Mouse (Mus musculus) liver, embryonic 12.5 days (tissue): ENCODE data around the gene 1700123L14Rik. TPM values are rescaled to one million over a fixed set of nuclear protein-coding genes. Genes with fewer than 3 reads are reported as not detected.
"Not testable (repeated sequence)": the region's sequence is repeated elsewhere in the genome, so short reads cannot be mapped to it uniquely, and the experiment has no call there.

ENCODE experiments used
- ATAC-seq: fragments of 200-750 bp; cut with Nextera tagmentation; 2 replicates; pipeline ENCODE4 v1.8.0; 2017; ENCODE audit warnings: moderate number of reproducible peaks, mild to moderate bottlenecking, moderate library complexity
- H3K27ac ChIP-seq: fragments of 300-500 bp; sonication (generic); 2 replicates; pipeline ENCODE4 v1.5.1; 2016; ENCODE audit warnings: mild to moderate bottlenecking
- H3K27me3 ChIP-seq: fragments of 300-500 bp; sonication (generic); replicated peaks from 2 replicates; pipeline ENCODE4 v1.6.1; 2016; ENCODE audit warnings: mild to moderate bottlenecking, moderate library complexity
- H3K36me3 ChIP-seq: fragments of 300-500 bp; sonication (generic); 2 replicates; pipeline ENCODE4 v1.6.1; 2016; ENCODE audit warnings: mild to moderate bottlenecking, moderate library complexity
- H3K4me1 ChIP-seq: fragments of 300-500 bp; sonication (generic); 2 replicates; pipeline ENCODE4 v1.6.1; 2016
- H3K4me2 ChIP-seq: fragments of 300-500 bp; sonication (generic); 2 replicates; pipeline ENCODE4 v1.6.1; 2016; ENCODE audit warnings: mild to moderate bottlenecking, moderate library complexity
- H3K4me3 ChIP-seq: fragments of 300-500 bp; sonication (generic); 2 replicates; pipeline ENCODE4 v1.5.1; 2016; ENCODE audit warnings: mild to moderate bottlenecking, moderate library complexity
- H3K9ac ChIP-seq: fragments of 300-500 bp; sonication (generic); 2 replicates; pipeline ENCODE4 v1.6.1; 2016; ENCODE audit warnings: mild to moderate bottlenecking, moderate library complexity
- H3K9me3 ChIP-seq: fragments of 300-500 bp; sonication (generic); replicated peaks from 2 replicates; pipeline ENCODE4 v1.6.1; 2016; ENCODE audit warnings: mild to moderate bottlenecking, moderate library complexity
- WGBS: fragments of 180-500 bp; shearing (Covaris S2); methylation state at CpG from one replicate; pipeline ENCODE4 v1.1.7; 2016; ENCODE audit not compliant: insufficient replicate concordance; 5-methylcytosine and 5-hydroxymethylcytosine counted together
- polyA plus RNA-seq: library from polyadenylated mRNA; unstranded; fragments of >200 nt; fragmentation: Nextera tagmentation; extraction: Ambion mirVana; gene quantifications from 2 replicates; pipeline ENCODE4 v1.2.1, GENCODE M21; 2016

1700123L14Rik gene
- polyA plus RNA-seq = not detected in 2 replicates

- Histone ChIP-seq H3K9me3 (no peaks in the 10 kb centered on the region), H3K27ac (no peak within 1 kb of the TSS), H3K27me3 (no peaks in the 10 kb centered on the region), H3K4me2 (no peak within 1 kb of the TSS), H3K4me1 (no peaks in the 10 kb centered on the region), H3K36me3 (no peaks in the 10 kb centered on the region), H3K9ac (no peak within 1 kb of the TSS), H3K4me3 (no peak within 1 kb of the TSS)
- WGBS = 70% methylated on average over 18 of the region's 18 CpGs
- no peak for ATAC-seq
Measured at GRCm38 (mm10) chr6:96165818-96166379, at the start of gene 1700123L14Rik. TSS of gene 1700123L14Rik (minus strand) at chr6:96166243.

GRCm38 (mm10) chr6:96205395-96205794, 39.4 kb upstream of the 1700123L14Rik start:
- Histone ChIP-seq H3K4me1 (no peaks in the 10 kb centered on the region), H3K9me3 (no peaks in the 10 kb centered on the region), H3K27me3 (no peaks in the 10 kb centered on the region), H3K36me3 (no peaks in the 10 kb centered on the region), H3K4me3 (no peak overlapping the region), H3K4me2 (no peak overlapping the region), H3K9ac (no peak overlapping the region), H3K27ac (no peak overlapping the region)
- 80% methylated on average over 2 of the region's 2 CpGs for WGBS
- no peak for ATAC-seq

DNA sequence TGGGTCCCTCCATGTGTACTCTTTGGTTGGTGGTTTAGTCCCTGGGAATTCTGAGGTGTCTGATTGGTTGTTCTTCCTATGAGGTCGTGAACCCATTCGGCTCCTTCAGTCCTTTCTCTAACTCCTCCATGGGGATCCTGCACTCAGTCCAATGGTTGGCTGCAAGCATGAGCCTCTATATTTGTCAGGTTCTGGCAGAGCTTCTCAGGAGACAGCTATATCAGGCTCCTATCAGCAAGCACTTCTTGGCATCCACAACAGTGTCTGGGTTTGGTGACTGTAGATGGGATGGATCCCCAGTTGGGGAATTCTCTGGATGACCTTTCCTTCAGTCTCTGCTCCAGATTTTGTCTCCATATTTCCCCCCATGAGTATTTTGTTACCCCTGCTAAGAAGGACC, 32.9 kb upstream of the 1700123L14Rik start:
- not testable (repeated sequence) for H3K4me3 ChIP-seq, H3K9me3 ChIP-seq, H3K36me3 ChIP-seq, H3K27me3 ChIP-seq, H3K9ac ChIP-seq, H3K4me1 ChIP-seq, H3K4me2 ChIP-seq, ATAC-seq, H3K27ac ChIP-seq
- 67% methylated on average over 2 of the region's 2 CpGs for WGBS

GRCm38 (mm10) chr6:96186517-96186916, 20.5 kb upstream of the 1700123L14Rik start:
- Histone ChIP-seq H3K27me3 (no peaks in the 10 kb centered on the region), H3K4me2 (no peak overlapping the region), H3K27ac (no peak overlapping the region), H3K4me3 (no peak overlapping the region), H3K9me3 (no peaks in the 10 kb centered on the region), H3K36me3 (no peaks in the 10 kb centered on the region), H3K4me1 (no peaks in the 10 kb centered on the region), H3K9ac (no peak overlapping the region)
- no peak for ATAC-seq
- WGBS = 39% methylated on average over 2 of the region's 2 CpGs

- WGBS = 61% methylated on average over 4 of the region's 4 CpGs
- no peak for ATAC-seq
- H3K36me3 ChIP-seq = no peaks in the 10 kb centered on the region
- H3K9ac ChIP-seq = no peak overlapping the region
- H3K4me3 ChIP-seq = no peak overlapping the region
- no peak overlapping the region for H3K4me2 ChIP-seq
- no peaks in the 10 kb centered on the region for H3K4me1 ChIP-seq
- H3K27ac ChIP-seq = no peak overlapping the region
- H3K9me3 ChIP-seq = no peaks in the 10 kb centered on the region
- no peaks in the 10 kb centered on the region for H3K27me3 ChIP-seq
Measured at GRCm38 (mm10) chr6:96183392-96183791, 17.3 kb upstream of the 1700123L14Rik start.

GRCm38 (mm10) chr6:96178530-96178929, 12.5 kb upstream of the 1700123L14Rik start:
- Histone ChIP-seq H3K36me3 (no peaks in the 10 kb centered on the region), H3K4me2 (no peak overlapping the region), H3K9ac (no peak overlapping the region), H3K27ac (no peak overlapping the region), H3K4me1 (no peaks in the 10 kb centered on the region), H3K9me3 (no peaks in the 10 kb centered on the region), H3K4me3 (no peak overlapping the region), H3K27me3 (no peaks in the 10 kb centered on the region)
- no peak for ATAC-seq

- no peaks in the 10 kb centered on the region for H3K4me1 ChIP-seq
- no peak overlapping the region for H3K4me3 ChIP-seq
- no peak overlapping the region for H3K9ac ChIP-seq
- H3K4me2 ChIP-seq = no peak overlapping the region
- ATAC-seq = no peak
- H3K27me3 ChIP-seq = no peaks in the 10 kb centered on the region
- H3K9me3 ChIP-seq = no peaks in the 10 kb centered on the region
- no CpG with 5 or more reads among the region's 3 CpGs for WGBS
- no peaks in the 10 kb centered on the region for H3K36me3 ChIP-seq
- H3K27ac ChIP-seq = no peak overlapping the region
Measured at GRCm38 (mm10) chr6:96173681-96174080, 7.6 kb upstream of the 1700123L14Rik start.

GRCm38 (mm10) chr6:96167031-96167430, 988 bp upstream of the 1700123L14Rik start:
- H3K4me2 ChIP-seq = no peak overlapping the region
- H3K36me3 ChIP-seq = no peaks in the 10 kb centered on the region
- no peak for ATAC-seq
- no peak overlapping the region for H3K9ac ChIP-seq
- H3K9me3 ChIP-seq = no peaks in the 10 kb centered on the region
- no peaks in the 10 kb centered on the region for H3K27me3 ChIP-seq
- H3K4me1 ChIP-seq = no peaks in the 10 kb centered on the region
- H3K4me3 ChIP-seq = no peak overlapping the region
- no peak overlapping the region for H3K27ac ChIP-seq

DNA sequence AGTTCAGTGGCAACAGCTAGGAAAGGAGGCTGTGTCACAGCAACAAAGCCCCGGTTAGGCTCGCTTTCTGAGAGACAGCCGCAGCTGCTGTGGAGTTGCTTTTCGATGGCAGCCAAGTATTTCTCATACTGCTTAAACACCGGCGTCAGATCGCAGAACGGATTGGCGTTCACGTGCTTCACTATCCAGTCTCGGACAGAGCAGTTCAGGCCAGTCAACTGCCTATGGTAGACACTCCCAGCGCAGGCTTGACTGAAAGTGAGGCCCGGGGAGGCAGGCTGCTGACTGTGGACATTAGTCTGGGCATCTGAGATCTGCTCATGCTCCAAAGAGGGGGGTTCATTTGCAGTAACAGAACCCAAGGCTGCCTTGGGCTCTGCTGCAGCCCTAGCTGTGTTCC, 640 bp downstream of the 1700123L14Rik start:
- Histone ChIP-seq H3K9me3 (no peaks in the 10 kb centered on the region), H3K27ac (no peak overlapping the region), H3K4me2 (no peak overlapping the region), H3K4me1 (no peaks in the 10 kb centered on the region), H3K4me3 (no peak overlapping the region), H3K27me3 (no peaks in the 10 kb centered on the region), H3K9ac (no peak overlapping the region), H3K36me3 (no peaks in the 10 kb centered on the region)
- 82% methylated on average over 13 of the region's 13 CpGs for WGBS
- ATAC-seq = no peak

GRCm38 (mm10) chr6:96143326-96143725, 22.7 kb downstream of the 1700123L14Rik start:
- Histone ChIP-seq H3K36me3 (no peaks in the 10 kb centered on the region), H3K9me3 (no peaks in the 10 kb centered on the region), H3K9ac (no peak overlapping the region), H3K4me3 (no peak overlapping the region), H3K4me1 (no peaks in the 10 kb centered on the region), H3K27ac (no peak overlapping the region), H3K4me2 (no peak overlapping the region), H3K27me3 (no peaks in the 10 kb centered on the region)
- ATAC-seq = no peak
- WGBS = 69% methylated on average over 1 of the region's 1 CpGs

GRCm38 (mm10) chr6:96116534-96117272, 49.3 kb downstream of the 1700123L14Rik start:
- peak overlapping the region; percentile 67 for H3K4me2 ChIP-seq
- no peaks in the 10 kb centered on the region for H3K4me1 ChIP-seq
- peaks cover 15% of the 10 kb centered on the region for H3K27me3 ChIP-seq
- ATAC-seq = no peak
- H3K4me3 ChIP-seq = peak overlapping the region; percentile 48
- H3K9me3 ChIP-seq = no peaks in the 10 kb centered on the region
- H3K9ac ChIP-seq = peak overlapping the region; percentile 22; the same call in 1 of the 2 replicates
- WGBS = 3% methylated on average over 32 of the region's 32 CpGs
- H3K36me3 ChIP-seq = no peaks in the 10 kb centered on the region
- H3K27ac ChIP-seq = no peak overlapping the region

DNA sequence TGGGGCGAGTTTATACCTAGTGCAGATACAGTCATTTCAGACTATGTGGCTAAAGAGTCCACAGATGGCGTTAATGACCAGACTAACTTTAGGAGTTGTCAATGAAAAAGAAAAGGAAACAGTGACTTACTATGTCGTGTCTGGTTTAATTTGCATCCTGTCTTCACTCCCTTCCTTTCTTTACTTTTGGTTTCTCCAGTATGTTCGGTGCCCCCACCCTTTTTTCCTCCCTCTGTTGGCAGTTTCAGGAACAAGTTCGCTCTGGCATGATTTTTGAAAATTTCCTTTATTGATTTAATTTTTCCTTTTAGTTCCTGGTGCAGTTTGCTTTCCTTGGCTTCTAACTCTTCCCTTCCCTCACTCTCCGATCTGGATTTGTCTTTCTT, 49.9 kb downstream of the 1700123L14Rik start:
- Histone ChIP-seq H3K36me3 (no peaks in the 10 kb centered on the region), H3K27ac (no peak overlapping the region), H3K27me3 (peaks cover 15% of the 10 kb centered on the region), H3K4me2 (peak overlapping the region; percentile 67), H3K9me3 (no peaks in the 10 kb centered on the region), H3K4me1 (no peaks in the 10 kb centered on the region), H3K9ac (no peak overlapping the region), H3K4me3 (peak overlapping the region; percentile 48)
- no peak for ATAC-seq
- 16% methylated on average over 6 of the region's 6 CpGs for WGBS
